Mouse (Mus musculus): ENCODE data around the gene Cftr. TPM values are rescaled to one million over a fixed set of nuclear protein-coding genes. Genes with fewer than 3 reads are reported as not detected.

Cftr gene
- total RNA-seq (2021) (under 1 TPM; 0.12 to 0.14 TPM), polyA plus RNA-seq (2012; rRNA removed) (0.03 TPM in 1 of 2 replicates, not detected in the other)
- long read RNA-seq = 0 reads

GRCm38 (mm10) chr6:18170311-18170922, at the start of gene Cftr:
Gene Cftr, plus strand, starts transcription at chr6:18170687.
- DNase-seq = peak; percentile 10

- DNase-seq = no peak
Measured at GRCm38 (mm10) chr6:18127206-18127983, 43.1 kb upstream of the Cftr start.

GRCm38 (mm10) chr6:18128059-18128458, 42.4 kb upstream of the Cftr start:
- no peak for DNase-seq

GRCm38 (mm10) chr6:18135246-18135645, 35.2 kb upstream of the Cftr start:
- DNase-seq = no peak

- peak; percentile 13 for DNase-seq
Measured at GRCm38 (mm10) chr6:18153031-18153430, 17.5 kb upstream of the Cftr start.

GRCm38 (mm10) chr6:18169618-18170017, 869 bp upstream of the Cftr start:
- no peak for DNase-seq

- DNase-seq = peak; percentile 14
Measured at GRCm38 (mm10) chr6:18171614-18172013, 1.1 kb downstream of the Cftr start.

GRCm38 (mm10) chr6:18177509-18177908, 7.0 kb downstream of the Cftr start:
- no peak for DNase-seq

- DNase-seq = no peak
Measured at GRCm38 (mm10) chr6:18180665-18181064, 10.2 kb downstream of the Cftr start.

- DNase-seq = no peak
Measured at GRCm38 (mm10) chr6:18182903-18183302, 12.4 kb downstream of the Cftr start.

- DNase-seq = no peak
Measured at GRCm38 (mm10) chr6:18220691-18221090, 50.2 kb downstream of the Cftr start.

GRCm38 (mm10) chr6:18223206-18223605, 52.7 kb downstream of the Cftr start:
- DNase-seq = no peak

- no peak for DNase-seq
Measured at GRCm38 (mm10) chr6:18225157-18225556, 54.7 kb downstream of the Cftr start.

GRCm38 (mm10) chr6:18246495-18246894, 76.0 kb downstream of the Cftr start:
- DNase-seq = no peak

GRCm38 (mm10) chr6:18247891-18248463, 77.5 kb downstream of the Cftr start:
- no peak for DNase-seq

GRCm38 (mm10) chr6:18248464-18248863, 78.0 kb downstream of the Cftr start:
- no peak for DNase-seq

- no peak for DNase-seq
Measured at GRCm38 (mm10) chr6:18254586-18254985, 84.1 kb downstream of the Cftr start.

GRCm38 (mm10) chr6:18270983-18271382, 100.5 kb downstream of the Cftr start:
- no peak for DNase-seq

GRCm38 (mm10) chr6:18300781-18301180, 130.3 kb downstream of the Cftr start:
- DNase-seq = no peak

GRCm38 (mm10) chr6:18302105-18302504, 131.6 kb downstream of the Cftr start:
- DNase-seq = no peak

GRCm38 (mm10) chr6:18303228-18303627, 132.7 kb downstream of the Cftr start:
- DNase-seq = no peak

GRCm38 (mm10) chr6:18305130-18305529, 134.6 kb downstream of the Cftr start:
- no peak for DNase-seq

GRCm38 (mm10) chr6:18310983-18311382, 140.5 kb downstream of the Cftr start:
- DNase-seq = no peak

Measured in adrenal gland, adult 2 months (tissue).